Mouse (Mus musculus) CD8-positive naive resting alpha-beta T cell, adult 57 days (primary cell): ENCODE measurements around the gene Pemt. TPM values are rescaled to one million over a fixed set of nuclear protein-coding genes. Genes with fewer than 3 reads are reported as not detected.

Experiments
- total RNA-seq: library from RNA; stranded (reverse); gene quantifications from one replicate; pipeline ENCODE4 v1.2.4, GENCODE M21; 2023

Gene Pemt
- total RNA-seq: 2.7 TPM

GRCm38 (mm10) chr11:60046058-60046735 is at the start of gene Pemt:
Gene Pemt (minus strand): TSS chr11:60046489.

DNA sequence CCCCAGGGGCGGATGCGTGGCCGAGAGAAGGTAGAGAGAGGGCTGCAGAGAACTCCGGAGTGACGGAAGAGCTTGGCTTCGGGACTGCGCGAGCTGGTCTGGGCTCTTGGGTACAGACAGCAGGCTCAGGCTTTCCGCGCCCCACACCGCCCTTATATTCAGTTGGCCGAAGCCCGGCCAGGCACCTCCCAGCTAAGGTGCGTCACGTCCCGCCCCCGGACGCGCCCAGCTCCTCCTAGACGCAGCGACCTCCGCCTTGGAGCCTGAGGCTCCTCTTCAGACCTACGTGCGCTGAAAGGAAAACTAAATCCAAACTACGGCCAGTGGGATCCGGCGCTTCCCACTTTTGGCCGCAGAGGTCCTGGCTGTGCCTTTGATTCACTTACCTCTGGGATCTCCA is 81.5 kb downstream of the Pemt start, which contains the start of gene Rasd1:
Rasd1 (minus strand) TSS at position 127 of the 400 bp plus-strand sequence.

GRCm38 (mm10) chr11:59947752-59948400 is 98.4 kb downstream of the Pemt start, which contains the start of gene Med9:
Gene Med9 (plus strand): TSS chr11:59948206.

Other genes with a start within 250 kb of the Pemt start
- gene Flcn, start 236.5 kb downstream of the Pemt start, total RNA-seq: 70.6 TPM
- 13.7 TPM for gene Nt5m, start 207.0 kb downstream of the Pemt start, total RNA-seq
- 72.8 TPM for gene Cops3, start 206.7 kb downstream of the Pemt start, total RNA-seq
- gene Med9, start 98.3 kb downstream of the Pemt start, total RNA-seq: 7.4 TPM
- 2.8 TPM for gene Rasd1, start 81.5 kb downstream of the Pemt start, total RNA-seq
- 96.5 TPM for gene Rai1, start 58.5 kb upstream of the Pemt start, total RNA-seq
- gene Srebf1, start 176.1 kb upstream of the Pemt start, total RNA-seq: 136 TPM